Mouse (Mus musculus): ENCODE measurements around the gene Mepce. TPM values are rescaled to one million over a fixed set of nuclear protein-coding genes. Genes with fewer than 3 reads are reported as not detected.

The Mepce gene
- total and polyA plus RNA-seq, 3 experiments: 58.7 to 74.2 TPM; not detected in 1

DNA sequence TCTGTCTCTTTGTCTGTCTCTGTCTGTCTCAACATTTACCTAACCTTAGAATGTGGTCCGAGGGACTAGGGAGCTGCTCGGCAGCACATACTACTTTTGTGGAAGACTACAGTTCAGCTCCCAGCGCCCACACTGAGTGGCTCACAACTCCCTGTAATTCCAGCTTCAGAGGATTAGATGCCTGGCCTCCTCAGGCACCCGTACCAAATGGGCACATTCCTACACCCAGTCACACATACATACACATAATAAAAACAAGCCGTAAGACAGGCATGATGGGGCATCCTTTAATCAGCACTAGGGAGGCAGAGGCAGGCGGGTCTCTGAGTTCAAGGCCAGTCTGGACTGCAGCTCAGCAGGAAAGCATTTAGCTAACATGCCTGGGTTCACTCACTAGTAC, 44.6 kb downstream of the Mepce start:
- TF ChIP-seq MYB (IDR thresholded peaks at IDR 0.05; ENCODE audit: low read depth, low read length) (no peak), USF1 (IDR thresholded peaks at IDR 0.05; ENCODE audit: low read depth, low read length) (no peak), CHD1 (IDR thresholded peaks at IDR 0.05; ENCODE audit: low read depth, low read length) (no peak), E2F4 (IDR thresholded peaks at IDR 0.05; ENCODE audit: borderline replicate concordance, low read depth, low read length) (no peak), MYC (IDR thresholded peaks at IDR 0.05; ENCODE audit: low read depth, low read length) (no peak), TAL1 (IDR thresholded peaks at IDR 0.05; ENCODE audit: low read length) (no peak), TCF12 (IDR thresholded peaks at IDR 0.05; ENCODE audit: low read depth, low read length) (no peak), NELFE (IDR thresholded peaks at IDR 0.05; ENCODE audit: low read depth, low read length) (no peak), POLR2A (IDR thresholded peaks at IDR 0.05; ENCODE audit: control insufficient read depth in 1 of 2, insufficient read depth in 1 of 2, low read depth in 1 of 2, low read length in 2 of 2, poor library complexity in 1 of 2) (no peak), RAD21 (IDR thresholded peaks at IDR 0.05; ENCODE audit: low read depth, low read length) (no peak), NRF1 (IDR thresholded peaks at IDR 0.05; ENCODE audit: insufficient read depth, low read depth, low read length, poor library complexity, severe bottlenecking) (no peak), ZNF384 (IDR thresholded peaks at IDR 0.05; ENCODE audit: low read depth, low read length) (no peak), GATA1 (IDR thresholded peaks at IDR 0.05; ENCODE audit: low read depth, low read length) (no peak), TBP (IDR thresholded peaks at IDR 0.05; ENCODE audit: low read depth, low read length) (no peak), GABPA (IDR thresholded peaks at IDR 0.05; ENCODE audit: low read depth, low read length) (no peak), ZC3H11A (IDR thresholded peaks at IDR 0.05; ENCODE audit: low read depth, low read length) (no peak), KAT2A (conservative IDR thresholded peaks at IDR 0.05; ENCODE audit: low read depth, low read length) (no peak), CHD2 (IDR thresholded peaks at IDR 0.05; ENCODE audit: low read length) (no peak), BHLHE40 (IDR thresholded peaks at IDR 0.05; ENCODE audit: borderline replicate concordance, low read depth, low read length) (no peak)
- Histone ChIP-seq H3K27ac (ENCODE audit: control insufficient read depth, low read depth, low read length) (no peak overlapping the region), H3K4me3 (ENCODE audit: control insufficient read depth in 1 of 2, insufficient read depth in 1 of 2, low read depth in 2 of 2, low read length in 2 of 2) (no peak overlapping the region), H3K27me3 (ENCODE audit: control insufficient read depth in 1 of 2, insufficient read depth in 2 of 2, low read length in 2 of 2) (no peaks in the 10 kb centered on the region), H3K4me1 (ENCODE audit: control insufficient read depth in 1 of 2, insufficient read depth in 2 of 2, low read length in 2 of 2) (peaks cover 0 to 11% of the 10 kb centered on the region in 2 experiments; a peak in 3 of 4 replicates), H3K9ac (ENCODE audit: control insufficient read depth, low read depth, low read length, poor library complexity, severe bottlenecking) (no peak overlapping the region), H3K79me2 (ENCODE audit: control insufficient read depth, insufficient read depth, low read length, poor library complexity) (peaks cover 19% of the 10 kb centered on the region), H3K36me3 (ENCODE audit: control insufficient read depth in 1 of 2, insufficient read depth in 2 of 2, low read length in 2 of 2) (peaks cover 0 to 4% of the 10 kb centered on the region in 2 experiments; a peak in 2 of 4 replicates), H3K9me3 (replicated peaks; ENCODE audit: insufficient read depth, low read length) (no peaks in the 10 kb centered on the region)
- DNase-seq (ENCODE audit: low read depth, low spot score): no peak

DNA sequence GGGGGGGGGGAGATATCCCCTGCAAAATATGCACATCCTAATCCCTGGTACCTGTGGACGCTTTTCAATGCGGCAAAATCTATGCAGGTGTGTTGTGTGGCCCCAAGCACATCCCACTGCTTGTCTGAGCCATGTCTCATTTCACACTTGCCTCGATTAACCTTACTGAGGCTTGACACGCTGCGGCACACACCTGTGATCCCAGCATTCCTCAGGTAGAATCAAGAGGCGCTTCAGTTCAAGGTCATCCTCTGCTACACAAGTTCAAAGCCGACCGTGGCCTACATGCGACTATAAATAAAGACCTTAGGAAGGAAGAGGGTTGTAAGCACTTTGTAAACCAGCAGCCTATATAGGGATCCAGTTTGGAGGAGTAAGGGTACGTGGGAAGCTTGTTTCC, 45.4 kb downstream of the Mepce start:
- no peak overlapping the region for H3K4me3 ChIP-seq (ENCODE audit: control insufficient read depth in 1 of 2, insufficient read depth in 1 of 2, low read depth in 2 of 2, low read length in 2 of 2)
- H3K36me3 ChIP-seq (ENCODE audit: control insufficient read depth in 1 of 2, insufficient read depth in 2 of 2, low read length in 2 of 2): peaks cover 0 to 4% of the 10 kb centered on the region in 2 experiments; a peak in 2 of 4 replicates
- H3K27ac ChIP-seq (ENCODE audit: control insufficient read depth, low read depth, low read length): no peak overlapping the region
- peaks cover 11% of the 10 kb centered on the region for H3K79me2 ChIP-seq (ENCODE audit: control insufficient read depth, insufficient read depth, low read length, poor library complexity)
- H3K9me3 ChIP-seq (replicated peaks; ENCODE audit: insufficient read depth, low read length): no peaks in the 10 kb centered on the region
- DNase-seq (ENCODE audit: low read depth, low spot score): no peak
- peaks cover 0 to 7% of the 10 kb centered on the region in 2 experiments; a peak in 3 of 4 replicates for H3K4me1 ChIP-seq (ENCODE audit: control insufficient read depth in 1 of 2, insufficient read depth in 2 of 2, low read length in 2 of 2)
- no peak for TF ChIP-seq TBP (IDR thresholded peaks at IDR 0.05; ENCODE audit: low read depth, low read length)
- no peak for TF ChIP-seq USF1 (IDR thresholded peaks at IDR 0.05; ENCODE audit: low read depth, low read length)
- TF ChIP-seq GABPA (IDR thresholded peaks at IDR 0.05; ENCODE audit: low read depth, low read length): no peak
- TF ChIP-seq BHLHE40 (IDR thresholded peaks at IDR 0.05; ENCODE audit: borderline replicate concordance, low read depth, low read length): no peak
- no peak for TF ChIP-seq EP300 (IDR thresholded peaks at IDR 0.05; ENCODE audit: low read depth in 1 of 2, low read length in 2 of 2)
- no peak for TF ChIP-seq ZMIZ1 (IDR thresholded peaks at IDR 0.05; ENCODE audit: low read depth, low read length)
- no peak for TF ChIP-seq POLR2AphosphoS5 (IDR thresholded peaks at IDR 0.05; ENCODE audit: borderline replicate concordance, low read depth, low read length)
- no peak for TF ChIP-seq CTCF (IDR thresholded peaks at IDR 0.05 in 2 of 3, conservative IDR thresholded peaks at IDR 0.05 in 1 of 3; ENCODE audit: control insufficient read depth in 1 of 3, insufficient read depth in 1 of 3, low read depth in 2 of 3, low read length in 3 of 3, poor library complexity in 1 of 3, severe bottlenecking in 1 of 3)
- no peak for TF ChIP-seq MAX (IDR thresholded peaks at IDR 0.05; ENCODE audit: low read length)
- TF ChIP-seq MAFK (IDR thresholded peaks at IDR 0.05; ENCODE audit: borderline replicate concordance, low read depth, low read length): no peak
- TF ChIP-seq RCOR1 (IDR thresholded peaks at IDR 0.05; ENCODE audit: low read depth, low read length): no peak
- TF ChIP-seq MYC (IDR thresholded peaks at IDR 0.05; ENCODE audit: low read depth, low read length): no peak
- TF ChIP-seq CHD1 (IDR thresholded peaks at IDR 0.05; ENCODE audit: low read depth, low read length): no peak
- no peak overlapping the region for H3K9ac ChIP-seq (ENCODE audit: control insufficient read depth, low read depth, low read length, poor library complexity, severe bottlenecking)
- no peaks in the 10 kb centered on the region for H3K27me3 ChIP-seq (ENCODE audit: control insufficient read depth in 1 of 2, insufficient read depth in 2 of 2, low read length in 2 of 2)

Measured in MEL (cell line).